Mouse (Mus musculus): ENCODE data around the gene Kcnab2. TPM values are rescaled to one million over a fixed set of nuclear protein-coding genes. Genes with fewer than 3 reads are reported as not detected.
A peak's percentile ranks its signal among the peaks of the same experiment; 100 is the strongest.

Gene Kcnab2
- polyA plus RNA-seq, 1 experiment from 2014 or later: 19.6 TPM

DNA sequence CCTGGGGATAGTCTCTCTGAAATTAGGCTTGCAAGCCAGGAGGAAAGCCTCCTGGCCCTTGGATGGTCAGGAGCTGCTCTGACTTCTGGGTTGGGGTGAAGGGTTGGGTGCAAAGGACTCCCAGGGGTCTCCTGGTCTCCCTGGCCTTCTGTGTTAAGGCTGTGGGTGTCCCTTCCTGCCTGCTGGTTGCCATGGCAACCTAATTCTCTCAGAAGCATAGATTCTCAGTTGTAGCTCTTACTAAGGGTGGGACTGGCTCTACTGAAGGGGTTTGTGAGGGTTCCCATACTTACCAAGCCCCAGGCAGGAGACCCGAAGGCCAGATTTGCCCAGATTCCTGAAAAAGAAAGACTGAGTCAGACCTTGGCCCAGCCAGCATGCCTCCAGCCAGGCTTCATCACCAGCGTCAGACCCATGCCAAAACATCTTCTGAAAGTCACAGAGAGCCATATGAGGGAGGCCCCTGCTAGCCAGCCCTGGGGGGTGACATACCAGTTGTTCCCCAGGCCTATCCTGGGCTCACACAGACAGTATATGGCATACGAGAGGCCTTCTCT is 65.1 kb downstream of the Kcnab2 start:
- Histone ChIP-seq H3K4me3 (replicated peaks; ENCODE audit: low read length) (no peak overlapping the region), H3K27ac (no peak overlapping the region), H3K27me3 (ENCODE audit: control insufficient read depth, insufficient read depth, low read length) (no peaks in the 10 kb centered on the region), H3K4me1 (replicated peaks; ENCODE audit: control insufficient read depth, insufficient read depth, low read length) (no peaks in the 10 kb centered on the region), H3K36me3 (replicated peaks; ENCODE audit: control insufficient read depth, insufficient read depth) (no peaks in the 10 kb centered on the region), H3K9me3 (ENCODE audit: control insufficient read depth, low read length) (no peaks in the 10 kb centered on the region), H3K9ac (no peak overlapping the region), H3K4me2 (replicated peaks) (no peak overlapping the region)
- 77% methylated on average over 3 of the region's 3 CpGs for WGBS
- ATAC-seq (ENCODE audit: low FRiP score): no peak
- DNase-seq (ENCODE audit: low spot score): no peak

DNA sequence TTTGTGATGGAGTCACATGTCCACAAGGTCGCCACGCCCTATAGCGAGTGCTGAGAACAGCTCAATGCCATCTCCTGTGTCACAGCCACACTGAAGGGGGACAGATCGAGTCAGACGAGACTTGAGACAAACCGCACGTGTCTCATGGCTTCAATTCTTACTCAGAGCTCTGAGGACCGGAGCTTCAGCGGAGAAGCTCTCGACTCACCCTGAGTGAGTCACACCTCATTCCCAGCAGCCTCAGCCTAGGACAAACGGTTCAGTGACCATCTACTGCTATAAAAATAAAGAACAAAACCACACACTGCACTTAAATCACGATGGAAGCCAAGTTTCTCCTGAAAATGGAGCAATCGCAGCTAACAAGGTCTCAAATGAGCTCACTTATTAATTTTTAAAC is 66.7 kb downstream of the Kcnab2 start:
- Histone ChIP-seq H3K36me3 (replicated peaks; ENCODE audit: control insufficient read depth, insufficient read depth) (no peaks in the 10 kb centered on the region), H3K27me3 (ENCODE audit: control insufficient read depth, insufficient read depth, low read length) (no peaks in the 10 kb centered on the region), H3K27ac (no peak overlapping the region), H3K4me2 (replicated peaks) (no peak overlapping the region), H3K4me3 (replicated peaks; ENCODE audit: low read length) (no peak overlapping the region), H3K9me3 (ENCODE audit: control insufficient read depth, low read length) (no peaks in the 10 kb centered on the region), H3K9ac (no peak overlapping the region), H3K4me1 (replicated peaks; ENCODE audit: control insufficient read depth, insufficient read depth, low read length) (no peaks in the 10 kb centered on the region)
- 77% methylated on average over 13 of the region's 13 CpGs for WGBS
- DNase-seq (ENCODE audit: low spot score): no peak
- no peak for ATAC-seq (ENCODE audit: low FRiP score)

DNA sequence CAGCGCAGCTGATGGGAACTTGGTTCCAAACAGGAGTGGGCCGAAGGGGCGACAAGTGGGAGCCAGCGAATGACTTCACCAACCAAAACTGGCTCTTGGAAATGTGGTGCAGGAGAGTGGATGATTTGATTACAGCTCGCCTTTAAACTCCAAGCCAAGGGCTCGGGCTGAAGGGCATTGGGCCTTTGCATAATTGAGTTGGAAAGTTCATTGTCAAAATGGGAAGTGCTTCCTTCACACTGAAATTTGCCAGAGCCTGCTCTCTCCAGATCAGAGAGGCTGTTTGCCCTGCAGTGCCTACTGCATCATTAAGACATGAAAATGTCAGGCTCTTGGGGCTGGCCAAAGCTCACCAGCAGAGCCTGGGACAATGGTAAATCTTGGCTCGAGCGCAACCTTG is 71.1 kb downstream of the Kcnab2 start:
- 84% methylated on average over 8 of the region's 8 CpGs for WGBS
- H3K27me3 ChIP-seq (ENCODE audit: control insufficient read depth, insufficient read depth, low read length): no peaks in the 10 kb centered on the region
- H3K4me3 ChIP-seq (replicated peaks; ENCODE audit: low read length): no peak overlapping the region
- H3K4me2 ChIP-seq (replicated peaks): no peak overlapping the region
- DNase-seq (ENCODE audit: low spot score) (no peak), ATAC-seq (ENCODE audit: low FRiP score) (no peak)
- no peak overlapping the region for H3K9ac ChIP-seq
- peaks cover 17% of the 10 kb centered on the region; the same call in 1 of the 2 replicates for H3K4me1 ChIP-seq (replicated peaks; ENCODE audit: control insufficient read depth, insufficient read depth, low read length)
- no peaks in the 10 kb centered on the region for H3K9me3 ChIP-seq (ENCODE audit: control insufficient read depth, low read length)
- no peaks in the 10 kb centered on the region for H3K36me3 ChIP-seq (replicated peaks; ENCODE audit: control insufficient read depth, insufficient read depth)
- no peak overlapping the region for H3K27ac ChIP-seq

DNA sequence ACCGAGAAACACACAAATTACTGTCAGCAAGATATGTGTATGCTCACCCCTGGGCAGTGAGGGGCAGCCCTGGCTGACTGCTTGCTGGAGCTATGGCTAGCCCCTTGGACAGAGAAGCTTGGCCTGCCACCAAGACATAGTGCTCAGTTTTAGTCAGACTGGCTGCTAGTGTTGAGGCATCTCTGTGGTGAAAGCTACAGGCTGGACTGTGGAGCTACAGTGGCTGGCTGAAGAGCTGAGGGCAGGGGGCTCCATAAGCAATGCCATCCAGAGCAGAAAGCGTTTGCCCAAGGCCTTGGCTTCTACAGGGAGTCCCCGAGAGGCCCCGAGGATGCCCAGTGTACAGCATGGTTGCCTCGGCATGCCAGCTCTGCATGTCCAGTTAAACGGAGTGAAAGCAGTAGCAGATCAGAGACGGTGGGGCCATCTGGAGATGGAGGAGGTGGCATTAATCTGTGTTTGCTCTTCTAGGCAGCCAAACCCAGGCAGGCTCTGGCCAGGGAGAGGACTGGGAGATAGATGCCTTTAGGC is 71.9 kb downstream of the Kcnab2 start:
- H3K36me3 ChIP-seq (replicated peaks; ENCODE audit: control insufficient read depth, insufficient read depth): no peaks in the 10 kb centered on the region

DNA sequence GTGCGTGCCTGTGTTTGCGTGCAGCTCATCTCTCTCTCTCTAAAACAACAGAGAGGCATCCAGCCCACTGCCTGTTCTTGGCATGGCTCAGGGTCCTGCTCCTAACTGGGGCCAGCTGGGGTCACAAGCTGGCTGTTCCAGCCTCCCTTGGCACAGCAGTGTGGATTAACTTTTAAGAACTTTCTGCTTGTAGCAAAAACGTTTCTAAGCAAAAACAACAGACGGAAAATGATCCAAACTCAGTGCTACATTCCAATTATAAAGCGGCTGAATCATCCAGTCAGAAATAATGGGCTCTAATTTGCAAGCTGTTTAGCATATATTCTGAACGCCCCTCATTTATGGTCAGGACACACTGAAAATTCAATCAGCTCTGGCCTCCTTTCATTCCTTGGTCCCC is 72.5 kb downstream of the Kcnab2 start:
- no peak overlapping the region for H3K4me3 ChIP-seq (replicated peaks; ENCODE audit: low read length)
- H3K4me2 ChIP-seq (replicated peaks): no peak overlapping the region
- 0 out of 2 replicates have a peak overlapping the region, but pooled peaks have one; percentile 45 for H3K9ac ChIP-seq
- ATAC-seq (ENCODE audit: low FRiP score): no peak
- H3K9me3 ChIP-seq (ENCODE audit: control insufficient read depth, low read length): no peaks in the 10 kb centered on the region
- no peaks in the 10 kb centered on the region for H3K27me3 ChIP-seq (ENCODE audit: control insufficient read depth, insufficient read depth, low read length)
- no peaks in the 10 kb centered on the region for H3K36me3 ChIP-seq (replicated peaks; ENCODE audit: control insufficient read depth, insufficient read depth)
- 59% methylated on average over 6 of the region's 6 CpGs for WGBS
- DNase-seq (ENCODE audit: low spot score): no peak
- peak overlapping the region; percentile 48 for H3K27ac ChIP-seq
- peaks cover 17% of the 10 kb centered on the region; the same call in 1 of the 2 replicates for H3K4me1 ChIP-seq (replicated peaks; ENCODE audit: control insufficient read depth, insufficient read depth, low read length)

More for the DNA sequence above, 71.9 kb downstream of the Kcnab2 start:
- Histone ChIP-seq H3K4me1 (replicated peaks; ENCODE audit: control insufficient read depth, insufficient read depth, low read length) (peaks cover 17% of the 10 kb centered on the region; the same call in 1 of the 2 replicates), H3K4me3 (replicated peaks; ENCODE audit: low read length) (no peak overlapping the region), H3K9ac (no peak overlapping the region), H3K27ac (peak overlapping the region; percentile 48), H3K9me3 (ENCODE audit: control insufficient read depth, low read length) (no peaks in the 10 kb centered on the region), H3K27me3 (ENCODE audit: control insufficient read depth, insufficient read depth, low read length) (no peaks in the 10 kb centered on the region), H3K4me2 (replicated peaks) (no peak overlapping the region)
- DNase-seq (ENCODE audit: low spot score): no peak
- WGBS: 68% methylated on average over 7 of the region's 7 CpGs
- no peak for ATAC-seq (ENCODE audit: low FRiP score)

DNA sequence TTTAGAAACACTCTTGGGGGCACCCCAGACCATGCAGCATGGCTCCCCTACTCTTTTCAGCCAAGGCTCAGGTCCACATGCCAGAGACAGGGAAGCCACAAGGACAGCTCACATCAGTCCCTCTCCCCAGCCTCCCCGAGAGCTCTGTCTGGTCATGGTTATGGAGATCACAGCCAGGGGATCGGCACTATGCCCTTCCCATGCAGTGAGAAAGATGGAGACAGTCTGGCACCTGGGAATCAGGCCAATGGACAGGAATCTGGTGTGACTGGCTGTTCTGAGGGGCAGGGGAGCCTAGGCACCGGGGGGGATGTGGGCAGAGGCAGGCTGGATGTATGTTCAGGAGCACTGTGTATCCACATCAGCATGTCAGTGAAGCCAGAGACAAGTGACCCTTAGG is 78.7 kb downstream of the Kcnab2 start:
- no peaks in the 10 kb centered on the region for H3K36me3 ChIP-seq (replicated peaks; ENCODE audit: control insufficient read depth, insufficient read depth)
- no peak overlapping the region for H3K4me2 ChIP-seq (replicated peaks)
- DNase-seq (ENCODE audit: low spot score): no peak

DNA sequence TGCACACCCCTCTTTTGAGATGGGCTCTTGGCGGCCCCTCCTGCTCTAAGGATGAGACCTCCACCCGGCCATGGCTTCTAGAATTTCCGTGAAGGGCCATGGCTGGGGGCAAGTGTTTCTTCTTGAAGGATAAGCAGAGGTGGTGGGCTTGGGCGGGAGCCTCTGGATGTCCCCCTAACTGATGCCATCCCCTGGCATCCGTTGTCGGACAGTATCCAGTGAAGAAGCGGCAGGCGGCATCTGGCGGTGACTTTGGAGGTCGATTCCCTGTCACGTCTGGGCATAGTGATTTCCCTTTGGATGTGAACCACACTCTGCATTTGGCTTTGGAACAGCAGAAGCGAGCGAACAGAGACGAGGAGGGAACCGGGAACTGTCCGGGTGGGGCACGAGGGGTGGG is 85.0 kb downstream of the Kcnab2 start:
- no peak overlapping the region for H3K9ac ChIP-seq
- no peaks in the 10 kb centered on the region for H3K9me3 ChIP-seq (ENCODE audit: control insufficient read depth, low read length)
- H3K4me2 ChIP-seq (replicated peaks): no peak overlapping the region
- ATAC-seq (ENCODE audit: low FRiP score): no peak
- peaks cover 6% of the 10 kb centered on the region; the same call in 1 of the 2 replicates for H3K36me3 ChIP-seq (replicated peaks; ENCODE audit: control insufficient read depth, insufficient read depth)
- no peak for DNase-seq (ENCODE audit: low spot score)
- H3K4me1 ChIP-seq (replicated peaks; ENCODE audit: control insufficient read depth, insufficient read depth, low read length): no peaks in the 10 kb centered on the region
- no peaks in the 10 kb centered on the region for H3K27me3 ChIP-seq (ENCODE audit: control insufficient read depth, insufficient read depth, low read length)
- no peak overlapping the region for H3K27ac ChIP-seq
- WGBS: 86% methylated on average over 17 of the region's 17 CpGs
- H3K4me3 ChIP-seq (replicated peaks; ENCODE audit: low read length): no peak overlapping the region

More for the DNA sequence above, 78.7 kb downstream of the Kcnab2 start:
- Histone ChIP-seq H3K9ac (no peak overlapping the region), H3K4me3 (replicated peaks; ENCODE audit: low read length) (no peak overlapping the region), H3K4me1 (replicated peaks; ENCODE audit: control insufficient read depth, insufficient read depth, low read length) (no peaks in the 10 kb centered on the region), H3K9me3 (ENCODE audit: control insufficient read depth, low read length) (no peaks in the 10 kb centered on the region), H3K27me3 (ENCODE audit: control insufficient read depth, insufficient read depth, low read length) (no peaks in the 10 kb centered on the region), H3K27ac (no peak overlapping the region)
- 81% methylated on average over 3 of the region's 3 CpGs for WGBS
- ATAC-seq (ENCODE audit: low FRiP score): no peak

DNA sequence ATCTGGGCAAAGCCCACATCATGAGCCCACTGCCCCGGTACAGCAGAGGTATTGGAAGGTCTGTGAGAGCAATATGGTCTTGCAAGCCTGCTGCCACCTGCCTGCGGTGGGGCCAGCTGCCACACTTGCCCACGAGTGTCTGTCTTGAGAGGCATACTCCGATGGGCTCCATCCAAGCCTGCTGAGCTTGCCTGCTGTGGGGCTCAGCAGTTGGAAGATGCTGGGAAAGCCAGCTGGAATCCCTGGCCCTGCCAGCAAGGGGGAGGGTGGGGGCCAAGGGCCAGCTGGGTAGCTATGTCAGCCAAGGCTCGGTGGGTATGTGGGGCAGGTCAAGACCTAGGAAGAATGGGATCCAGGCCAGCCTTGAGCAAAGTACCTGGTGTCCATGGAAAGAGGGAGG is 85.5 kb downstream of the Kcnab2 start:
- Histone ChIP-seq H3K9ac (no peak overlapping the region), H3K27ac (no peak overlapping the region), H3K4me1 (replicated peaks; ENCODE audit: control insufficient read depth, insufficient read depth, low read length) (no peaks in the 10 kb centered on the region), H3K4me3 (replicated peaks; ENCODE audit: low read length) (no peak overlapping the region), H3K27me3 (ENCODE audit: control insufficient read depth, insufficient read depth, low read length) (no peaks in the 10 kb centered on the region), H3K4me2 (replicated peaks) (no peak overlapping the region), H3K9me3 (ENCODE audit: control insufficient read depth, low read length) (no peaks in the 10 kb centered on the region), H3K36me3 (replicated peaks; ENCODE audit: control insufficient read depth, insufficient read depth) (peaks cover 10% of the 10 kb centered on the region; the same call in 1 of the 2 replicates)
- WGBS: 69% methylated on average over 5 of the region's 5 CpGs
- ATAC-seq (ENCODE audit: low FRiP score) (no peak), DNase-seq (ENCODE audit: low spot score) (no peak)

DNA sequence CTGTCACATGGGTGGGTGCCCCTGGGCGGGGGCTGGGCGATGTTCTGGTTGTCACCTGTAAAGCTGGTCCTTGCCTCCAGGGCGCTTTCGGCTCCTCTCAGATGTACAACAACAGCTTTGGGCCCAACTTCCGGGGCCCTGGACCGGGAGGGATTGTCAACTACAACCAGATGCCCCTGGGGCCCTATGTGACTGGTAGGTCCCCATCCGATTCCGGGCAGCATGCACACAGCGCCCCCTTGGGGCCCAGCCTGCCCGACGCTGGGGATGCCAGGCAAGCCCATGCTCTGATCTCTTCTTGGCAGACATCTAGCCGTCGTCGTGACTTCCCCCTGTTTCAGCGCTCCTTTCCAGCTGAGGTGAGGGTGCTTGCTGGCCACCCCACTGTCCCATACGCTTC is 92.0 kb downstream of the Kcnab2 start:
- Histone ChIP-seq H3K27me3 (ENCODE audit: control insufficient read depth, insufficient read depth, low read length) (no peaks in the 10 kb centered on the region), H3K9ac (no peak overlapping the region), H3K4me1 (replicated peaks; ENCODE audit: control insufficient read depth, insufficient read depth, low read length) (no peaks in the 10 kb centered on the region), H3K4me2 (replicated peaks) (no peak overlapping the region), H3K9me3 (ENCODE audit: control insufficient read depth, low read length) (no peaks in the 10 kb centered on the region), H3K4me3 (replicated peaks; ENCODE audit: low read length) (no peak overlapping the region), H3K27ac (no peak overlapping the region), H3K36me3 (replicated peaks; ENCODE audit: control insufficient read depth, insufficient read depth) (peaks cover 63% of the 10 kb centered on the region)
- ATAC-seq (ENCODE audit: low FRiP score) (no peak), DNase-seq (ENCODE audit: low spot score) (no peak)
- 62% methylated on average over 16 of the region's 16 CpGs for WGBS

Data from hindbrain, embryonic 14.5 days (tissue).